Mouse (Mus musculus): ENCODE measurements at regions not wholly inside any gene's neighbourhood (a gene's known extent, or its start where the extent isn't known, plus 50 kb on each side); places are given as distances from the start of the nearest gene placed in this dataset.

DNA sequence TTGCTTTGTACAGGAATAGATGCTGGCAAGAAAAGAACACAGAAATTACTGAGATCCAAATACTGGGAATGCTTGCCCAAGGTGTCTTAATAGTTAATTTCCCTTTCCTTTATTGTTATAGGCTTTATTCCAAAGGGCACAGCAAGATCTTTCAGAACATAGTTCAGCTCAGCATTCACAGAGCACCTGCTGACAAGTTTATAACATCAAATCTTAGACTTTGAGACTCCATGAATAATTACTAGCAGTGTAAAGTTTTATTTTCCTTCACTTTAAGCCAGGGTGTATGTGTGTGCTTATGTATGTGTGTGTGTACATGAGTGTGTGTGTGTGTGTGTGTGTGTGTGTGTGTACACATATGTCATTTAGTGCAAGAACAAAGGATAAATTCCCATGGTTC is 999.8 kb upstream of the Crim1 start:
- DNase-seq (ENCODE audit: low spot score in 2 of 2) = no peak
- Histone ChIP-seq H3K27ac (no peak overlapping the region), H3K4me3 (no peak overlapping the region)
- no peak for TF ChIP-seq CTCF (conservative IDR thresholded peaks at IDR 0.05)

DNA sequence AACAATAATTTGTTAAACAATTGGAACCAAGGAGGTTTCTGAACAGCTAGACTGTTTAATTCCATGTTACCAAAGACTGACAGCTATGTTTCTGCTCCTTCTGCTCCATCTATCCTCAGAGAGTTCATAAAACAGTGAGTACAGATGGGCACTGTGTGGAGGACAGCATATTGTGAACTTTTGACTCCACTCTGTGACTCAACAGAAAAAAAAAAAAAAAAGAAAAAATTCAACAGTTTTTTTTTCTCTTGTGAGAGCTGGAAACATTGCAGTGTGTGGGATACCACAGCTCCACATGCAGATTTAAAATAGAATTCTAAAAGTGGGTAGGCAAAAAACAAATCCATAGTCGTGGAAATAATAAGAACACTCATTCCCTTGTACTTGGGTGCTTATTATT is 999.4 kb upstream of the Crim1 start:
- no peak overlapping the region for H3K4me3 ChIP-seq
- peak; percentile 10 to 23 for DNase-seq (ENCODE audit: low spot score in 2 of 2)
- TF ChIP-seq CTCF (conservative IDR thresholded peaks at IDR 0.05) = no peak
- no peak overlapping the region for H3K27ac ChIP-seq

DNA sequence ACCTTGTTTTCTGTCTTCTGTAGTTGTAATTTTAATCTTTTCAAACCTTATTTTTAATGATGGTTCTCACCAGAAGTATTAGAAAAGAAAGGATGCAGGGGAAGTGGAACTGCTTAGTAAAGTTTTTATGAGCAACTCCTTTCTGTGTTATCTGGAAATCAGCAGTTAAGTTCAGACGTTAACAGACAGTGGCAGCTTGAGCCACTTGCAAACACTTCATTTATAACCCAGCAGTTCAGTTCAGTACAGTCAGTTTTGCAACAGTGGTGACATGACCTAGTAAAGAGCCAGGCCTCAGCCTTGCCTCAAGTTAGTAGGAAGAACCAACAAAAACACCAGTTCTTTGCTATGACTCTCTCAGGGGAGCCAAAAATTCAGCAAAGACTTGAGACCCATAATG is 989.1 kb upstream of the Crim1 start:
- no peak for TF ChIP-seq CTCF (conservative IDR thresholded peaks at IDR 0.05)
- no peak overlapping the region for H3K4me3 ChIP-seq
- no peak overlapping the region for H3K27ac ChIP-seq
- DNase-seq (ENCODE audit: low spot score in 2 of 2) = no peak

DNA sequence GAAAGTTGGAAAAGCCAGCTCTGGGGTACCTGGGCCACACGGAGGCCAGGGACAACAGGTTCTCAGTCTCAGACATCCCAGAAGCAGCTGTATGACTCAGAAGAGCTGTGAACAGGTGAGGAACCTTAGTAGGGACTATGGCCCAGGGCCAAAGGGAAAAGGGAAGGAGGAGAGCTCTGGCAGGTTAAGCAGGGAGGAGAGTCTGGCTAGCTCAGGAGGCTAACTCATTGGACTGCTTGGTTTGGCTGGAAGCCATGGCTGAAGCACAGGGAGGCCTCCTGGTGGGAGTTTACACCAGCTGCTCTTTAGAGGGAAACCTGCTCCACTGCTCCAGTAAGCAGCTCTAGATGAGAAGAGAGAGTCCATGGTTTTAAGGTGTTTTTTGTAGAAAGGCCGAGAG is 955.0 kb upstream of the Crim1 start:
- DNase-seq (ENCODE audit: low spot score in 2 of 2) = no peak
- Histone ChIP-seq H3K4me3 (no peak overlapping the region), H3K27ac (no peak overlapping the region)
- no peak for TF ChIP-seq CTCF (conservative IDR thresholded peaks at IDR 0.05)

Measured in layer of hippocampus, adult 2 months (tissue).